ENCODE assay signal across 18 mouse cellular contexts in genomic region chr16:24128566-24128965, GRCm38 (mm10).
DNase-seq lines count a peak whose midpoint lies in the region; ATAC-seq and TF ChIP-seq lines count a peak whose summit lies in the region.
"Had no signal": no experiment of that assay in that cellular context is flagged by ENCODE, and none has a peak within 500 bp of the region (broad histone marks: within the 10 kb centered on the region; RNA-seq: fewer than 3 reads in every experiment).

No protein-coding gene starts in this region.

- DNase-seq in embryo, embryonic 10.5 days (ENCODE audit: low spot score), result peak; percentile 39
- DNase-seq in embryo, embryonic 9.5 days (ENCODE audit: extremely low spot score), result no peak
- DNase-seq in heart, postnatal 25 days (ENCODE audit: low spot score), result peak; percentile 7
- no peak for DNase-seq in heart, embryonic 10.5 days (ENCODE audit: low spot score)
- DNase-seq in liver, adult 2 months (ENCODE audit: extremely low read depth, low read depth, low spot score), result peak; percentile 61
- peak; percentile 53 for DNase-seq in skeletal muscle tissue, adult 2 months (ENCODE audit: low read depth, low spot score)
- DNase-seq in testis, postnatal 14 days (ENCODE audit: low spot score), result no peak
- DNase-seq: cerebellum, adult 18-20 months; liver; lung, embryonic 14.5 days; thymus, postnatal 4 days had no signal

- no peaks in the 10 kb centered on the region for H3K9me3 ChIP-seq in heart, embryonic 10.5 days
- no peaks in the 10 kb centered on the region for H3K9me3 ChIP-seq in liver, embryonic 12.5 days (replicated peaks)
- H3K9me3 ChIP-seq: midbrain, embryonic 13.5 days had no signal

- no peak for TF ChIP-seq POLR2A in liver, adult 2 months (IDR thresholded peaks at IDR 0.05; ENCODE audit: extremely low read depth, insufficient read depth, low read length)

- H3K27ac ChIP-seq in heart, embryonic 10.5 days, result no peak overlapping the region
- no peak overlapping the region for H3K27ac ChIP-seq in liver, adult 2 months (replicated peaks; ENCODE audit: insufficient read depth, low read depth, low read length)
- H3K27ac ChIP-seq in liver, embryonic 12.5 days, result no peak overlapping the region
- H3K27ac ChIP-seq: layer of hippocampus, adult 2 months; macrophage; midbrain, embryonic 13.5 days had no signal

- intact Hi-C loops in heart, postnatal 25 days (cut with DNase I), result no loop called here

- H3K4me3 ChIP-seq in heart, embryonic 10.5 days, result no peak overlapping the region
- no peak overlapping the region for H3K4me3 ChIP-seq in liver, adult 2 months (ENCODE audit: insufficient read depth, low read depth, low read length)
- H3K4me3 ChIP-seq in liver, embryonic 12.5 days, result no peak overlapping the region
- H3K4me3 ChIP-seq: layer of hippocampus, adult 2 months; midbrain, embryonic 13.5 days; myocyte had no signal

- no peaks in the 10 kb centered on the region for H3K79me2 ChIP-seq in liver, adult 2 months (ENCODE audit: control insufficient read depth, insufficient read depth, low read length)

- no peak for TF ChIP-seq CTCF in liver, adult 2 months (IDR thresholded peaks at IDR 0.05; ENCODE audit: low read depth, low read length)

- no peak overlapping the region for H3K4me2 ChIP-seq in liver, embryonic 12.5 days
- H3K4me2 ChIP-seq: heart, embryonic 11.5 days; lung, embryonic 14.5 days; midbrain, embryonic 13.5 days had no signal

- H3K4me1 ChIP-seq in heart, embryonic 10.5 days, result peaks cover 20% of the 10 kb centered on the region; the same call in 1 of the 2 replicates
- no peaks in the 10 kb centered on the region for H3K4me1 ChIP-seq in liver, adult 2 months (ENCODE audit: control insufficient read depth, insufficient read depth, low read length)
- 0 out of 2 replicates have a peak, but pooled peaks cover 4% of the 10 kb centered on the region for H3K4me1 ChIP-seq in liver, embryonic 12.5 days
- H3K4me1 ChIP-seq: midbrain, embryonic 13.5 days had no signal

- no peak overlapping the region for H3K9ac ChIP-seq in liver, adult 2 months (ENCODE audit: low read depth, low read length)
- no peak overlapping the region for H3K9ac ChIP-seq in liver, embryonic 12.5 days
- H3K9ac ChIP-seq: lung, embryonic 14.5 days; midbrain, embryonic 13.5 days had no signal

- WGBS in heart, embryonic 10.5 days, result 73% methylated on average over 3 of the region's 3 CpGs
- 59% methylated on average over 3 of the region's 3 CpGs for WGBS in liver, adult 2 months
- WGBS in liver, embryonic 12.5 days (ENCODE audit: insufficient replicate concordance), result 58% methylated on average over 3 of the region's 3 CpGs

- no peaks in the 10 kb centered on the region for H3K36me3 ChIP-seq in heart, embryonic 10.5 days
- H3K36me3 ChIP-seq in liver, adult 2 months (ENCODE audit: control insufficient read depth, insufficient read depth, low read length), result no peaks in the 10 kb centered on the region
- no peaks in the 10 kb centered on the region for H3K36me3 ChIP-seq in liver, embryonic 12.5 days
- H3K36me3 ChIP-seq: midbrain, embryonic 13.5 days had no signal

- no peaks in the 10 kb centered on the region for H3K27me3 ChIP-seq in heart, embryonic 10.5 days (ENCODE audit: insufficient read depth, poor library complexity, severe bottlenecking)
- no peaks in the 10 kb centered on the region for H3K27me3 ChIP-seq in liver, adult 2 months (ENCODE audit: control insufficient read depth, insufficient read depth, low read length)
- no peaks in the 10 kb centered on the region for H3K27me3 ChIP-seq in liver, embryonic 12.5 days (replicated peaks)
- H3K27me3 ChIP-seq: midbrain, embryonic 13.5 days had no signal

- ATAC-seq in liver, embryonic 12.5 days, result no peak
- ATAC-seq: intestine, embryonic 16.5 days; midbrain, embryonic 13.5 days had no signal

Comparison
In these comparisons a context has a peak if more than half of its experiments do, and no peak if none do; other contexts are left out.
1. DNase-seq: peak in embryo, embryonic 10.5 days (single experiment), heart, postnatal 25 days (single experiment), liver, adult 2 months (single experiment) and skeletal muscle tissue, adult 2 months (single experiment); none in embryo, embryonic 9.5 days (single experiment), heart, embryonic 10.5 days (single experiment) and testis, postnatal 14 days (single experiment).